Mouse (Mus musculus) lung, postnatal 10 days (tissue): ENCODE measurements around the gene Trim42.

Source experiments
- DNase-seq: peaks from one replicate; pipeline ENCODE4 v3.0.0; 2021

The Trim42 gene

DNA sequence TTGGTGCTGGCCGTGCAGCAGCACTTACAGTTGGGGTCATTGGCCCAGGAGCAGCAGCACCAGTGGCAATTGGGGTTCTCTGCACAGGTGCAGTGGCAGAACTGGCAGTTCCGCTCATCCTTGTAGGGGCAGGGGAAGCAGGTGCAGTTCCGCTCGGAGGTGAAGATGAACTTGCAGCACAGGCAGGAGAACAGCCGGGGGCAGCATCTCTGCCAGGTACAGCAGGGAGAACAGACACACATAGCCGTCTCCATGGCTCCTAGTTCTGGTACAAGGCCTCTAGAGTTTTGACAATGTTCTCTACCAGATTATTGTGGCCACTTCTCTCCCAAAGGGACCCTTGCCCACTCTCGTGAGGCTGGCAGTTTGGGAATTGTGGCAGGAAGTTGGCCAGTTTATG, at the start of gene Trim42:
Trim42 (minus strand) TSS at position 368 of the 400 bp plus-strand sequence.
- DNase-seq: no peak

DNA sequence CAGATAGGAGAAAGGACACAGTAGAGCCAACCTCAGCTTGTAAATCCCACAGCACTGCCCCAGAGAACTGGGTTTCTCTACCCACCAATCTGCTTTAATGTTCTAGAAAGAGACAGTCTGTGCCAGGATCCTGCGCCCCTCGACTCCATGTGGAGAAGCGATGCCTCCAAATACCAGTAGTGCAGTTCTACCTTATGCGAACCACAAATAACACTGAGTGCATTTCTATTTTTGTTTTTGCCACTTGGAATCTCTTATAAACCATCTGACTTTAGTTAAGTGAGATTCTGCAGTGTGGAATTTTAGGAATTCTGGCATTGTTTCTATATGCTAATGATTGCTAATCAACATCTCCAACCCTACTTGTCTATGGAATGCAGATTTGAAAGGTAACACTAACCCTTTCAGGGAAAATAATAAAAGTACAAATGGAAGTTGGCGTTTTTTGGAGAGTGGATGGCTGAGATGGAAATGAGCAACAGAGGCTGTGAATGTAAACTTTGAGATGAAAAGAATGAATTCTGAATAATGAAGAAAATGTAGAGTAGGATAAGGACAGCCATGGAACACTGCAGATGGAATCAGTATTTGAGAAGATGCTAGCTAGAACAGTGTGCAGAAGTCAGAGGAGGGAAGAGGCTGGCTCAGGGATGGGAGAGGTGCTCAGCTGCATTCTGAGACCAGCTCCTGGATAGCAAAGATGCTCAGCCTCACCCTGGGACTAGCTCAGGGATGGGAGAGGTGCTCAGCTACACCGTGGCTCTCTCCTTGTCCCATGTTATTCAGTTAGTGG, 45.3 kb upstream of the Trim42 start:
- DNase-seq: no peak

DNA sequence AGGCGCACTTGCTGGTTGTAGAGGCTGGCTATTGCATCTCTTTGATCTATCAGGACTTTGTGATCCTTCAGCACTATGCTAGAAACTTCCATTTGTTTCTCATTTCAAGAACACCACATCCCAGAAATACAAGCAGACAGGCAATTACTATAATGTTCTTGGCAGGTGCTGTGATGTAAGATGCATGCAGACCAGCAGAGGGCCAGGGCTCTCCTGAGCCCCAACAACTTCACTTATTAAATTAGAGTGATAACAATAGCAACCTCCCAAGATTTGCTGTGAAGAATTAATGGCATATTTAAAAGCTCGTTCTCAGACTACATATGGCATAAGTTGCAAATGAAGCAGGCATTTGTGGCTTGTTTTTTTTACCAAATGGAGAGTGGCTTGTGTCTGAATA, 38.4 kb upstream of the Trim42 start:
- DNase-seq: no peak

DNA sequence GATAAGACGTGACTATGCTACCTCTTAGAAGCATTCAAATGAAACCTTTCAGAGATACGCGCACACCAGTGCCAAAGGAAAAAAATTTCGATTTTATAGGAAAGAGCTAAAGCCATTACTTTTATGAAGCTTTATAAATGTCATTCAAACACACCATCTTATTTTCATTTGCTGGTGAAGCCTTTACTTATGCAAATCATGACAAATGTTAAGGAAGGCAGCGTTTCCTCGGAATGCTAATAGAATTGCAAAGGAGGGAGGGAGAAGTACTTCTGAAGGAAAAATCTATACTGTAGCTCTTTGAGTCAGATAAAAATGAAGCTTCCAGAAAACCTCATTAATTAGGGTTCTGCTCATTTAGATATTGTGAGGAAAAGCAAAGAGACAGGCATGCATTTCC, 13.3 kb downstream of the Trim42 start:
- no peak for DNase-seq

DNA sequence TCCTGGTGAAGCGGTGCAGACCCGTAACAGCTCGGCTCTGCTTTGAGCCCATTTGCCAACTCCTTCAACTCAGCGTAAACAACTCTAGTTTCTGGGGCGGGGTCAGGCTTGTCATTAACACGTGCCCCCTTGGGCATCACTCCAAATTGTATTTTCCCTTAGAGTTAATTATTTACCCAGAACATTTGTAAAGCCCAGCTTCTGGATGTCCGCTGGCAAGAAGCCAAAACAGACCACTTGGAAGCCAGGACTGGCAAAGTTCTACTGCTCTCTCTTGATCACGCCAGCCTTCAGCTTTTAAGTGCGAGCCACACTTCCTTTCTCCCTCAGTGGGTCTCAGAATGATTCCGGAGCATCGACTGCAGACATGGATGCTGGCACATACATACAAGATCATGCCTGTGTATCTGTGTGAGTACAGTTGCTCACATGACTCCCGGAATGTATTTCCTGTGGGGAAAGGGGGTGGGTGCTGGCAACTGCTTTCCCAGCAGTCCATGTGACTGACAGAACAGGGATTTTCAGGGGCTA, 24.9 kb downstream of the Trim42 start:
- DNase-seq: peak; percentile 73

DNA sequence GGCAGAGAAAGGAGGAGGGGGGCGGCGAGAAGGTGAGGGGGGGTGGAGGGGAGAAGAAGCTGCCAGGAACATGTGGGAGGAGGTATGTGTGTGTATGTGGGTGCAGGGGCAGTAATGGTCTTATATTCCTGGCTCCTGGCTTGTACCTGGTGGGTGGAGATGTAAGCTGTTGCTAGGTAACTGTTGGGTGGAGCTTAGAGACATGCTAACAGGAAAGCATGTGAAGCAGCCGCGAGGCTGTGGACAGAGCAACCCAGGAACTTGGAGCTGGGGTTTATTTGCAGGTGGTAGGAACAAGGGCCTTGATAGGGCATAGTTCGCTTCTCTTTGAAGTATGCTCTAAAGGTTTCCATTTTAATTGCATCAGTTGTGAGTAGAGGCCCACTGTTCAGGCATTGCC, 28.0 kb downstream of the Trim42 start:
- no peak for DNase-seq

DNA sequence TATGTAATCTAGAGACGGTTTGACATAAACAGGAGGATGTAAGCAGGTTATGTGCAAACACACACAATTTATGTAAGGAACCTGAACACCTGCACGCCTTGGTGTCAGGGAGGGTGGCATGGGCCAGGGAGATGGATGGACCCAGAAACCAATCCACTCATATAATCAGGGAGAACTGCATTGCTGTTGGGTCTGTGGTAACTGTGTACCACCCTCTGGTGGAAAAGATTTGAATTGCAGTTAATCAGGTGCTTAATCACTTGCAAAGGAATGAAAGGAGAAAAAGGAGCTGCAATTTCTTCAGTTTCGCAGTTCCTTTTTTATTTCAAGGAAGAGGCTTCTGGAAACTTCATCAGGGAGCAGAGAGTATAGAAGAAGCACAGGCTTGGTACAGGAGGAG, 46.9 kb downstream of the Trim42 start:
- DNase-seq: peak; percentile 47

DNA sequence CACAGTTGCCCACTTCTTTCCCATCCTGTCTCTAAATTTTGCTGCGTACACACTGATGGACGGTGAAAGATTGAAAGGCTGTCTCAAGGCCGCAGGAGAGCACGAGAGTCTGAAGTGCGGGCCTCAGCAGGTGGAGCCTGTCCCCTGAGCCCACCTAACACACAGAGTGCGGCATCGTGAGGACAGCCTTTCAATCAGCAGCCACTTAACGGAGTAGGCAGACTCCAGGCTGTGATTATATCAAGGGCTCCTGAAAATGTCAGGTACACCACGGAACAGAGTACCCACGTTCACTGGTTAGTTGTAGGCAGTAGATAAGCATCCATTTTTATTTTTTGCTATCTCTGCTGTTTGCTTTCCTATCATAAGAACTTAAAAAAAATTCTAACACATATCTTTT, 47.6 kb downstream of the Trim42 start:
- DNase-seq: no peak

DNA sequence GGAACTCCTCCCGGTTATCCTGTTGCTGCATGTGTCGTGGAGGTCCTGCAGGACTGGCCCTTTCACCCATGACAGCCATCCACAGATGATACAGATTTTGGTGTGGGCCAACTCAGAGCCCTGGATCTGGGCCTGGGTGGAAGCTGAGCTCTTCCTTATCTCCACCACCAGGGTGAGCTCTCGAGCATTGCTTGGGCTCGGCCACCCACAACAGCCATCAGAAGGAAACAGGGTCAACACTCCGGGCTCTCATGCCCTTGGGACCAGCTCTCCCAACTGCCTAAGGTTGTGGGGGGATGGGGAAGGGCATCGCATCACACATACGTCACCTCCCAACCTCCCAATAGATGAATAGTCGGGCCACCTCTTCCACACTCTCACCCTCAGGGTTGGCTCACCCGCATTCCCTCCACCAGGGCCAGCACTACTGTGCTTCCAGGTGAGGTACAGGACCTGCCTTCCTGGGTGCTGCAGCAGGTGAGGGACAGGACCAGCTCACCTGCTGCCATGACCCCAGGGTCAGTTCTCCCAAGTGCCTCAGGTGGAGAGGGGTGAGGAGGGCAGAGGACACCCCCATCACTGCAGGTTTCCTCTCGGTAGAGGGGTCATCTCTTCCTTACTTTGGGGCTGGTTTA, 54.2 kb downstream of the Trim42 start:
- DNase-seq: peak; percentile 29

DNA sequence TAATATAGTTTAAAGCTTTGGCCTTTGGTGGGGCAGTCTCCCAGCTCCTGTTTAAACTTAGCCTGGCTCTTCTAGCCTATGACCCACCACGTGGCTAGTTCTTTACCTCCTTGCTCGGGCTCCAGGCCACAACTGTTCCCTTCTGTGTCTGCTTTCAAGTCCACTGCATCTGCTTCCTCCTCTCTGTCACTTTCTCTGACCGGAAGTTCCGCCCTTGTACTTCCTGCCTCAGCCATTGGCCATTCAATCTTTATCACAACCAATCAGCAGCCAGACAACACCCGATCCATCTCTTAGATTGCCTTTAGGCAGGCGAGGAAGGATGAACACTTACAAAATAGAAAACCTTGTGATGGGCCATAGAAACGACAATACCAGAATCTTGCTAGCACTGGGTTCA, 58.1 kb downstream of the Trim42 start:
- DNase-seq: no peak

DNA sequence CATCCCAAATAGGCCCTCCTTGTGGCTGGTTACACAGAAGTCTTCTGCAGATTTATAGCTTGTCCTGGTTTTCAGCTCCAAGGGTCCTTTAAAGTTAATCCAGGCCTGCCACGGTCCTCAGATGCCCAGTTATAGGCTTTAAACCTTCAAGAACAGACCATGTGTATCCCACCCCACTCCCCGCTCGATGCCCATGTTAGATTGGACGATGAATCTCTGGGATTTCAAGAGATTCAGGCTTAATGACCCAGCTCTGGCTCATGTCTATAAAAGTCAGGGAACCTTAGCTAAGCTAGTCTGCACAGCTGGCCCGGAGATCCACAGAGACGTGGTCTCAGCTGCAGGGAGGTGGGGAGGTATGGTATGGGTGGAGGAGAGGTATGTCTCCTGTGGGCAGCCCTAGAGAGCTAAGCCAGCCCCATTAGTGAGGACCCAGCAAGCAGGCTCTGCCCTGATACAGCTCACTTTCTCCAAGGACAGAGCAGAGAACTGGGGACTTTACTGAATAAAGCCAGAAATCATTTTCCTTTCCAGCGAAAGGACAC, 60.2 kb downstream of the Trim42 start:
- DNase-seq: no peak

DNA sequence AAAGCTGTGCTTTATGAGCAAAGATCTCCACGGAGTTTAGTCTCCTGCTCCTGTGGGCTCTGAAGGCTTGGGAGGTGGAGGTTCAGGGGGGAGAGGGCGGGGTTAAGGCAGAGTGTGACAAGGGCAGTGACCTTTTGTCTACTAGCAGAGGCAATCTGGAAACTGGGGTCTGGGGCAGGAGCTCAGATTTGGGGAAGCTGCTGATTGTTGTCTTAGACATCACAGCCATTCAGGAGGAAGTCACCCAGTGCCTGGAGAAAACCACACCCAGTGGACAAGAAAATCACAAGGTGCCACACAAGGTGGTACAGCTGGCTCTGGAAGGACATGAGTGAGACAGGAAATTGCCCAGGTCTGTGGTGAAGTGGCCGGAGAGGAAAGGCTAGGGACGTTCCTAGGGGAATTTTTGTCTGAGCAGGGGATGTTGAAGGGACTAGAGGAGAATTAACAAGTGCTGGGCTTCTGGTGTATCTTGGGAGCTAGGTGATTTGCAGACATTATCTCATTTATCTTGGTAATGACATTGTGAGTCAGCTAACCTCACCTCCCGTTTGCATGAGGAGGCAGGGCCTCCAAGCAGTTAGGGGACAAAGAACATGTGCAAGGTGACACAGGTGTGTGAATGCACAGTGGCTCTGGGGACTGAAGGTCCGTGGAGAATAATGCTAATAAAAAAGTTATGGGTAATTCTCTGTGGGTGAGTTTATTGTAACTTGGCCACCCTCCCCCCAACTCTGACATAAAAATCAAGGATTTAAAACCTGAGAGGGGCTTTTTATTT, 61.9 kb downstream of the Trim42 start:
- no peak for DNase-seq
